Mouse (Mus musculus) left cerebral cortex, postnatal 14 days (tissue): ENCODE measurements at regions not wholly inside any gene's neighbourhood (a gene's known extent, or its start where the extent isn't known, plus 50 kb on each side); places are given as distances from the start of the nearest gene placed in this dataset.

Experiments
- DNase-seq, 2 experiments: peaks; one replicate each; pipeline ENCODE4 v3.0.0; 2021 to 2022; ENCODE audit warnings: low spot score in 2 of 2, mixed read lengths in 1 of 2
- intact Hi-C: fragments of 180-260 bp; cut with DNase I; formaldehyde crosslinking; loops from one replicate; pipeline ENCODE4 v1.15.1; 2025

DNA sequence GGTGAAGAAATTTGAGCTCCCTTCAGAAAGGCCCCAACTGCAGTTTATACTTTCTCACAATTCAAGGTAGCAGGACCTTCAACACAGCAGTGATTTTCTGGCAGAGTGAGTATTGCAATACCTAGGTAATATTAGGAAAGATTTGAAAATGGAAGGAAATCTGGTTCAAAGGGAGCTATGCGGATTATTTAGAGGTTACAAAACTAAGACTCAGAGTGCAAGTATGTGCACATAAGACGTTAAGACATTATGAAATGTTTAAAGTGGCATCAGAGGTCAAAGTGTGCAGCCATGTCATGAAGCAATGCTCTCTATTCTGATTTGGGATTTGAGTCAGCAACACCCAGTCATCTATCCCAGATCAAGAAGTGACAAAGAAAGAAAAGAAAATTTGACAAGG, 164.6 kb downstream of the Ptn start:
- intact Hi-C loops = no loop called here
- DNase-seq = no peak

DNA sequence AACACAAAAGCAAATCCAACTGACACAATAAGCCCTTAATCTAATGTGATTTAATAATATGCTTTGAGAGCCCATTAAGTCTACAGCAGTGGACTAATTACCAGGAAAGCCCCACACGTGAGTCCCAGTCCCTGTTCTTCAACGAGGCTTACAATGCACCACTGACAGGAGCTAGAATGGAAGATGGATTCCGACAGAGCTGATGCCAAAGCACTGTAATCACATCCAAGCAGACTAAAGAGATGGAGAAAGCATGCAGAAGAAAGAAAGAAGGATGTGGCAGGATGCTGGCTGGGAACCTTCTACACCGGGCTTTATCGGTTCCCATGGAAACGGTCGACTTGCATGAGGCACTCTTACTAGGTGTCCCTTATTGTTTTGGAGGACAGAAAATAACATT, 165.1 kb downstream of the Ptn start:
- intact Hi-C loops = no loop called here
- peak in 1 of 2 experiments; percentile 1 for DNase-seq

DNA sequence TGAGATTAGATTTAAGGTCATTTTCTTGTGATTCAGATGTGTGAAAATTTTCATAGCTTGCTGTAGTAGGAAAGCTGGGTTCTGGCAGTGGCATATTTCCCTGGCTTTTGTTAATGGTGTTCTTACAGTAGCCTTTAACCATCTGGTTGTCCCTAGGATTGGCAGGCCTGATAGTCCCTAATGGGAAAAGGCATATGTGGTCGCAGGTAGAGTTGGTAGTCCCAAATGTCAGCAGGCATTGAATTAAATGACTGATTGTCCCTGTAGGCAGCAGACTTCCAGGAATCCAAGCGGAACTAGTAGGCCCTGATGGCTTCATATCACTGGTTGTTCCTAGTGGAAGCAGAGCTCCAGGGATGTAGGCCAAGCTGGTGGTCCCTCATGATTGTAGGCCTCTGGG, 173.0 kb downstream of the Ptn start:
- DNase-seq = no peak
- intact Hi-C loops = no loop called here

DNA sequence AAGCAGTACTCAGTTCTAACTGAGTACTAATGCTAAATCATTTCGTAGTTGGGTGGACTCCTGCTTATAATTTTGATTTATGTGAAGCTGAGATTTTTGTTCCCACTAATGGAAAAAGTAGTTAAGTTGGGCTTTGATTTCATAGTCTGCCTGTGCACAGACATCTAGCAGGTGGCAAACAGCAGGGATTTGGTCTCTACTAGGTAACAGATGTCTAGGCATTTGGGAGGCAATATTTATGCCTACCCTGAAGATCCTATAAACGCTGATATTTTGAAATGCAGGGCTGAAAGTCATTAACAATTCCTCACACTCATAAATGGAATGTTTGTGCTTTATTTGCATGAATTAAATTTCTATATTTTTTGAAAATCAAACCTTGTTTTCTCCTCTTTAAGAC, 182.4 kb downstream of the Ptn start:
- DNase-seq = no peak
- intact Hi-C loops = no loop called here

DNA sequence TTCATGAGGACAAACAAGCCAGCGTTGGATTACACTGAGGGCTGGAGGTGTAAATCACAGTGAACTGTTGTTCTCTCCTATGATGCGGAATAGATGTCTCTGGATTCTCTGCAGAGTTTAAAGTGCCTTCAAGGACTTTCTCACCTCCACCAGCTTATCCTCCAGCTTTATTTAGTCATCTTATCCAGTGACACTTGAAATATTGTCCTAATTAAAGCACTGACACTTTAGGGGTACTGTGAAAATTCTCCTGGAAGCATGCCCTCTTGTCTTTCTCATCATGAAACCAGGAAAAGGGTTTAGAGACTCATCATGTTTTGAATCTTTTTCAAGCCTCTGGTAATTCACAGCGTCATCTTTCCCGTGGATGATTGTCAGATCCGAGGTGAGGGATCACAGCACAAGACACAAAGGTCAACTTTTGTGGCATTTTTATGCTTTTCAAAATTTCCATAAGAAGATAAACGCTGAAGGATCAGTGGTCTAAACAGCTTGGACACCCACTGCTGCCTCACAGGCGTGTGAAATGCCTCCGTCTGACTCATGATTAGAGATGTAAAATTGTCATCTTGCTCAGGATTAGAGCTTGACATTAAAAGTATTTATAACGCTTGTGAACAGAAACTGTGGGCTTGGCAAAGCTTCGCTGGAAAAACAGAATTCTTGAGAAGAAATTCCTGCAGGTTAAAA, 201.6 kb downstream of the Ptn start:
- DNase-seq = peak; percentile 18 to 26
- intact Hi-C loops = no loop called here

DNA sequence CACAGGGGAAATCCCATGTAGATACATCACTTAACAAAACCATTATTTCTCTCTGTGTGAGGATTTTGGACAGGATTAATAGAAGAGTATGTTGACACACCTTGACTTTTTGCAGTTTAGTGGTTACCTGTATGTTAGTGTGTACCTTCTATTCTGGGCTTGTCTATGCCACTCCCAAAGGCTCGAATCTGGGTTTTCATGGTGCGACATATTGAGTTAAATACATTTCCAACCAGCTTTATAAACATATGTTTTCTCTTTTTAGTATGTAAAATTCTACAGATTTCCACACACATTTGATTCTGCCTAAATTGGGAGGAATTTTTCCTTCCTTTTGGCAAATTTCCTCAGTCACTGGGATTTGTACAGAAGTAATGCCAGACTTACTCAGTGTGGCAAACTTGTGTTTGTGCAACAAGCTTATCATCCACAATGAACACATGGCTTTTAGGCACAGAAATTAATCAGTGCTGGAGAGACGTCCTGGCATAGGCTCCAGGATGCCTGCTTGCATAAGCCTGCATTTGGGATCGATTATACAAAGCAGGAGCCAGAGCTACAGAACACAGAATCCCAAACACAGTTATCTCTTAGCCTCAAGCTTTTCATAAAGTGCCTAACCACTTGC, 204.3 kb downstream of the Ptn start:
- intact Hi-C loops = no loop called here
- no peak for DNase-seq

DNA sequence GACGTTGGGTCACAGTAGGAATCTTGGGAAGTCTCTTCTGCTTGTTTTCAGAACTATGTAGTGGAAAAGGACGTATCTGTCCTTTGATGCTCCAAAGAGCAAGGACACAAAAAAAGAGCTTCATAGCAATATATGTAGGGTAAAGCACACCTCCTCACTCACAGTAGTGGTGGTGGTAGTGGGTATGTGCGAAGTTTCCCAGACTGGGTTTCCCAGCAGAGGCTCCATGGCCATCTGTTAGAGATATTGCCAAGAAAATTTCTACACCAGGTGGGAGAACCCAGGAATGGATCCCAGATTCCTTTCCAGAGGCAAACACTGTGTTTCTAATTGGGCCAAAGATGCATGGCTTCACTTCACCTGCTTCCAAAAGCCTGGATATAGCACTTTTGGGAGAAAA, 205.2 kb downstream of the Ptn start:
- intact Hi-C loops = no loop called here
- peak; percentile 46 to 59 for DNase-seq

DNA sequence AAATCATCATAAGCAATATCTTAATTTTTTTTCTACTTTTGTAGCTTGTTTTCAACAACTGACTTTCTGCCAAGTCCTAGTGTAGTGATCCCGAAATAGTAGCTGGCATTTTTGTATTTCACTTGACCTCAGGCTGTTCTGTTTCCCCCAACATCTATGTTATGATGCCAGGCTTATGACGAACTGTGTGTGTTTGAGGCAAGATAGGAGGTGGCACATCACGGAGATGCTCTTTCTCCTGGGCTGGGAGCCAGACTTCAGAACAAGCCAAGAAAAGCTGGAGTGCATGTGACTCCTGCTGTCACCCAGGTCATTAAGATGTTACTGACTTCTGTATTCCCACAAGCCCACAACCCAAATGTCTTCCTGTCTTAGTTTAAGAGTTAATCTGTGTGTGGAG, 208.7 kb downstream of the Chrm2 start:
- intact Hi-C loops = no loop called here
- no peak for DNase-seq

DNA sequence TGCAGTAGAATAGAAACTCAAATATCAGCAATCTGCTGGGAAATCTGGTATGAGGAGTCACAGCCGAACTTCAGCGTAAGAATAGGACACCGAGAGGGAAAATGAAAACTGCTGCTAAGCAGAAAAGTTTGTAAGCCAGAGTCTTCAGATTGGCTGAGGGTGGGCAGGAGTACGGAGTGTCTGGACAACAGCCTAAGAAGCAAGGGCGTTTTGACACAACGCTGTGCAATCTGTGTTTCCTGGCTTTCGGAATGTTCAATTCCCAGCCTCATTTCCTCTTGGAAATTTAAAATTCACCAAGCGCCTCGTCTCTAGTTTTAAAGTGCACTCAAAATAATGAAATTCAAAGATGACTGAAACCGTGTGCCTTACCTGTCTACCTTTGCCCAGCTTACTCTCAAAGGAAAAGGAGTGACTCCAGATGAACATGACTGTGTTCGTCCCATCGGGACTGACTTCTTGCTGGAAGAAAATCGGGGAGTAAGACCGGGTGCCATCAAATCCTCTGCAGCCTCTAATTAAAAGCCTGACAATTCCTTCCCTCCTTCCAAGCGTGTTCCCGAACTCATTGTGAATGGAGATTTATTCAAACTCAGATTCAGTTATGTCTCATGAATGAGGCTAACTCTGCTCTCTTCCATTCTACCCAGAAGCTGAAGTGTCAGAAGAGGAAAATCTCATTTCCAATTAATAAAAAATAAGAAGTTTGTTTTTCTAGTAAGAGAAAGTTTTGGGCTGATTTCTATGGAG, 203.2 kb downstream of the Chrm2 start:
- intact Hi-C loops = no loop called here
- DNase-seq = no peak

DNA sequence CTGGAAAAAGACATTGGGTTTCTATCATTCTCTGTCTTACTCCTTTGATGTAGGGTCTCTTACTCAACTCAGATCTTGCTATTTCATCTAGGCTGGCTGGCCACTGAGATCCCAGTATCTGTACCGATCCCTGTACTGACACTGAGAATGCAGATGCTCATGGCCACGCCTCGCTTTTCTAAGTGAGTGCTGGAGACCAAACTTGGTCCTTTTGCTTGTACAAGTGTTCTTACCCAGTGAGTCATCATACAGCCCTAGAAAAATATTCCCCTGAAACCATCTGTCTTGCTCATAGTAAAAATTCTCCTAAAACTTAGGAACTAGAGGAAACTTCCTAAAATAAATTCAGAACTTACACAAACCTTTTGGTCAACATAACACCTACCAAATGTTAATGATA, 193.2 kb downstream of the Chrm2 start:
- no peak for DNase-seq
- intact Hi-C loops = no loop called here
